In the genomic region with DNA sequence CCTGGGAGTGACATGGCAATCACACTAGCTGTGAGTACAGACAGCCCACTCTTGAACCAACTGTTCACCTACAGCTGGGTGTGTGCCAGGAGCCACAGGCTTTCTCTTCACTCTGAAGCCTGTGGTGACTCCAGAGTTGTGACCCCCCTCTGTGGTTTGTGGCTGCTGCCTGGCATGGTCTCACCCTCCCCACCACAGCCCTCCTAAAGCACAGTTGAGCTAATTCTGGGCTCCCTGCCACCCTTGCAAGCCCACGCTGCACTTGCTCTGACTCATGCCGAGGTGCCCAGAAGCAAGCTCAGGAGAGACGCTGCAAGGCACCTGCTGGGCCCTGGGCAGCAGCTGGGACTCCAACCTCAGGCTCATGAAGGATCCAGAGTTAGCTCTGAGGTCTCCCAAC, we compare ENCODE assay signal across 9 mouse cellular contexts. TPM values are rescaled to one million over a fixed set of nuclear protein-coding genes. Genes with fewer than 3 reads are reported as not detected.
DNase-seq lines count a peak whose midpoint lies in the region; ATAC-seq and TF ChIP-seq lines count a peak whose summit lies in the region.
"Had no signal": no experiment of that assay in that cellular context is flagged by ENCODE, and none has a peak within 500 bp of the region (broad histone marks: within the 10 kb centered on the region; RNA-seq: fewer than 3 reads in every experiment).

No protein-coding gene starts in this region.

- H3K4me3 ChIP-seq in heart, embryonic 15.5 days, result no peak overlapping the region
- H3K4me3 ChIP-seq in layer of hippocampus, adult 2 months, result no peak overlapping the region
- H3K4me3 ChIP-seq: liver, embryonic 13.5 days had no signal

- no peak overlapping the region for H3K4me2 ChIP-seq in heart, embryonic 15.5 days
- H3K4me2 ChIP-seq: liver, embryonic 13.5 days had no signal

- no peak for TF ChIP-seq CTCF in Patski (IDR thresholded peaks at IDR 0.05)
- TF ChIP-seq CTCF in layer of hippocampus, adult 2 months (conservative IDR thresholded peaks at IDR 0.05), result no peak

- H3K36me3 ChIP-seq in heart, embryonic 15.5 days, result no peaks in the 10 kb centered on the region
- H3K36me3 ChIP-seq: liver, embryonic 13.5 days had no signal

- no peaks in the 10 kb centered on the region for H3K9me3 ChIP-seq in heart, embryonic 15.5 days (replicated peaks)
- H3K9me3 ChIP-seq: liver, embryonic 13.5 days had no signal

- no peak overlapping the region for H3K9ac ChIP-seq in heart, embryonic 15.5 days
- H3K9ac ChIP-seq: liver, embryonic 13.5 days had no signal

- CTCF ChIA-PET in Patski (lab: Charles Lee), result interaction anchor here (1.1 to 1.4 kb wide), 2 partner anchors 9 to 18 kb away, joined by 3 to 4 read pairs; no protein-coding TSS in a partner anchor

- no peak for ATAC-seq in heart, embryonic 15.5 days (replicated peaks; ENCODE audit: insufficient number of reproducible peaks, insufficient read depth, low FRiP score, low read depth)
- peak; percentile 82 for ATAC-seq in Patski

- no peak for DNase-seq in heart, adult 18-20 months
- DNase-seq in Patski (ENCODE audit: low read depth, low spot score), result peak; percentile 90
- DNase-seq in layer of hippocampus, adult 2 months (ENCODE audit: low spot score in 2 of 2), result peak; percentile 83
- DNase-seq in right cerebral cortex, adult 2 months (ENCODE audit: low spot score in 2 of 2), result peak; percentile 84 to 87
- no peak for DNase-seq in testis, postnatal 10 days (ENCODE audit: low spot score)
- no peak for DNase-seq in gastrocnemius, adult 8-10 months (ENCODE audit: low spot score in 2 of 2)
- no peak for DNase-seq in retina, postnatal 1 day
- DNase-seq: liver, embryonic 13.5 days had no signal

- 49% methylated on average over 3 of the region's 3 CpGs for WGBS in heart, embryonic 15.5 days

- in situ Hi-C loops in Patski (cut with MboI; ENCODE audit: low pct_unique_long_range_greater_than_20kb), result loop anchor here (25.0 kb wide), 1 partner anchor 290 kb away; the partner anchor contains the start of genes Eif5b and Txndc9

- POLR2A ChIA-PET in Patski (lab: Charles Lee), result no interaction called here

- peaks cover 52% of the 10 kb centered on the region for H3K4me1 ChIP-seq in heart, embryonic 15.5 days (replicated peaks)
- H3K4me1 ChIP-seq: liver, embryonic 13.5 days had no signal

- H3K27ac ChIP-seq in heart, embryonic 15.5 days, result peak overlapping the region; percentile 12; the same call in 1 of the 2 replicates
- H3K27ac ChIP-seq in layer of hippocampus, adult 2 months, result peak overlapping the region; percentile 90
- H3K27ac ChIP-seq: liver, embryonic 13.5 days had no signal

- H3K27me3 ChIP-seq in heart, embryonic 15.5 days, result no peaks in the 10 kb centered on the region
- no peaks in the 10 kb centered on the region for H3K27me3 ChIP-seq in Patski

RNA-seq across cellular contexts. Expression of gene 2010300C02Rik, which starts 23.0 kb away (rescaled TPM):
- polyA plus RNA-seq in heart, embryonic 15.5 days (2015; fragmentation: Nextera tagmentation; extraction: Ambion mirVana), result 3.2 and 6.7 TPM in 2 replicates
- 1 to 10 TPM; 1.0 to 1.4 TPM for total RNA-seq in heart, adult 18-20 months (2021)
- 3.6 TPM for polyA plus RNA-seq in Patski (2021)
- 100 to 1,000 TPM; 399 to 415 TPM for total RNA-seq in layer of hippocampus, adult 2 months (2021)
- under 1 TPM; 0.18 to 0.67 (median 0.25) TPM for total RNA-seq in gastrocnemius, adult 8-10 months (2022)

Comparison
In these comparisons a context has a peak if more than half of its experiments do, and no peak if none do; other contexts are left out.
1. DNase-seq: peak in Patski (single experiment), layer of hippocampus, adult 2 months (2 of 2) and right cerebral cortex, adult 2 months (2 of 2); none in heart, adult 18-20 months (0 of 2), testis, postnatal 10 days (single experiment), gastrocnemius, adult 8-10 months (0 of 2) and retina, postnatal 1 day (single experiment).
2. RNA of gene 2010300C02Rik, which starts 23.0 kb away (total RNA-seq): 399 to 415 TPM in layer of hippocampus, adult 2 months; 1.0 to 1.4 TPM in heart, adult 18-20 months and 0.18 to 0.67 TPM in gastrocnemius, adult 8-10 months; every median in the first group is over 100 times any median in the second.